Mouse (Mus musculus) spleen, postnatal 4 days (tissue): ENCODE results near the gene Enox2.
"Not testable (repeated sequence)": the region's sequence is repeated elsewhere in the genome, so short reads cannot be mapped to it uniquely, and the experiment has no call there.

Experiments used
- DNase-seq, 2 experiments: peaks; one replicate each; pipeline ENCODE4 v3.0.0; 2022; ENCODE audit warnings: low spot score in 2 of 2

The Enox2 gene

GRCm38 (mm10) chrX:49287700-49288563 lies at the start of gene Enox2:
Gene Enox2 (minus strand): TSS chrX:49288259.
- DNase-seq = peak; percentile 66 to 76

- DNase-seq = peak in 1 of 2 experiments; percentile 11
Measured at GRCm38 (mm10) chrX:49309496-49309895, 21.4 kb upstream of the Enox2 start.

- no peak for DNase-seq
Measured at GRCm38 (mm10) chrX:49306659-49307058, 18.6 kb upstream of the Enox2 start.

DNA sequence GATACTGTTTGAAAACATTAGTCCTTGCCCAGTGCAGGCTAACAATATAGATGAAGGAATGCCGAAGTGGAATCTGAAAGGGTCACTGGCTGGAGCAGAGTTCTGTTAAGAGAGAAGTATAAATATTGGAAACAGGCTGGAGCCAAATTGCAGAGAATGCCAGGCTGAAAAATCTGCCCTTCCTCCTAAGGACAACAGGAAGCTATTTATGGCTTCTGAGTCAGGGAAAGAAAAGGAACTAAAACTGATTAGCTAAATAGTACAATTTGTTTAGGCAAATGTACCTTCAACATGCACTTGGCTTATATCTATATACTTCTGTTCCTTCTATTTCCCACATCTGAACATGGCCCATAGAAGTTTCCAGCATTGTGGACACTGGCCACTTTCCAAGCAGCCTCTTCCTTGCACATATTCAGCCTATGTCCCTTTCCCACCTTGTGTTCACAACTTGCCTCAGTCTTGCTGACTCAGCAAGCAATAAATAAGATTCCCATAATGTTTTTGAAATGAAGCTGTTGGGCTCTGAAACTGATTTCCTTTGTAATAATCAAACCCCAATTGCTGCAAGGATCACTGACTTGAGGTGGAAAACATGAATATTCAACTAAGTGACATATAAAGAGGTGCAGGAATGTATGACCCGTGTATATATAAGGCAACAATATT lies 8.0 kb downstream of the Enox2 start:
- no peak for DNase-seq

DNA sequence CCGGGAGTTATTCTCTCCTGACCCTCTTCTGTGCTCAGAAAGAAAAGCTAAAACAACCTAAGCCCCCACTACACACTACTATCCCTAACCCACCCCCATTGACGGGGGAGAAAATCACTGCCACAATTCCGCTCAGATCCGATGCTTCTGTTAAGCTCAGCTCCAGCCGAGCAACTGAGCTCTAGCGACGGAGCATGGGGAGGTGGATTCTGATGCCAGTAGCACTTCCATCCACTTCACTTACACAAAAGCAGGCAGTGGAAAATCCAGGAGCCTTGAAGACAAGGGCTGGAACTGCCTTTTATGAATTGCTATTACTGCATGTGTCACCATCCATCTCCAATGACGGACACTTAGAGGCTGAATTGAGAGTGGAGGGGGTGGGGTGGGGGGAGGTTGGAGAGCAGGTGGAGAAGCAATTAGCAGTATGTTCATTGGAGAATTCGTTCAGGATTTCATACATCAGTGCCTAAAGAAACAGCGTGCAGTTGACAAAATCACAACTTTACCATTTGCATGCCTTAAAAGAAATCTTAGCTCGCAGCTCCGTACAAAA lies 14.5 kb downstream of the Enox2 start:
- no peak for DNase-seq

GRCm38 (mm10) chrX:49250816-49251215 lies 37.2 kb downstream of the Enox2 start:
- no peak for DNase-seq

GRCm38 (mm10) chrX:49225792-49226426 lies 62.1 kb downstream of the Enox2 start:
- no peak for DNase-seq

- no peak for DNase-seq
Measured at GRCm38 (mm10) chrX:49216422-49216821, 71.6 kb downstream of the Enox2 start.

- no peak for DNase-seq
Measured at GRCm38 (mm10) chrX:49196386-49196785, 91.7 kb downstream of the Enox2 start.

DNA sequence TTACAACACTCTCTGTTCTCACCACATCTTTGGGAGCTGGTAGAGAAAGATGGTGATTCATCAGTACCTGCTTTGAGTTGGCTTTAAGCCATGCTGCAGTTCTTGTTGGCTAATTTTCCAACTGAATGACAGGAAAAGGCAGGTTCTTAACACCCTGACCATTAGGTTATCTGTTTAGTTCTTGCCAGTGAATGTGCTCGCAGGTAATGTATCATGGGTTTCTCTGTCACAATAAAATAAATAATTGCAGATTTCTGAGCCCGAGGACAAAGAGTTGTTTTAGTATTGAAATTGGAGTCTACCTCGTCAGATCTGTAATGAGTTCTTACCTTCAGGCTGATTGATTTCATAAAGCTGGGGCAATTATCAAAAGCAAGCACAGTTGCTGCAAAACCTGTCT lies 106.9 kb downstream of the Enox2 start:
- no peak for DNase-seq

- no peak for DNase-seq
Measured at GRCm38 (mm10) chrX:49178670-49179069, 109.4 kb downstream of the Enox2 start.

- DNase-seq = no peak
Measured at GRCm38 (mm10) chrX:49154280-49154679, 133.8 kb downstream of the Enox2 start.

DNA sequence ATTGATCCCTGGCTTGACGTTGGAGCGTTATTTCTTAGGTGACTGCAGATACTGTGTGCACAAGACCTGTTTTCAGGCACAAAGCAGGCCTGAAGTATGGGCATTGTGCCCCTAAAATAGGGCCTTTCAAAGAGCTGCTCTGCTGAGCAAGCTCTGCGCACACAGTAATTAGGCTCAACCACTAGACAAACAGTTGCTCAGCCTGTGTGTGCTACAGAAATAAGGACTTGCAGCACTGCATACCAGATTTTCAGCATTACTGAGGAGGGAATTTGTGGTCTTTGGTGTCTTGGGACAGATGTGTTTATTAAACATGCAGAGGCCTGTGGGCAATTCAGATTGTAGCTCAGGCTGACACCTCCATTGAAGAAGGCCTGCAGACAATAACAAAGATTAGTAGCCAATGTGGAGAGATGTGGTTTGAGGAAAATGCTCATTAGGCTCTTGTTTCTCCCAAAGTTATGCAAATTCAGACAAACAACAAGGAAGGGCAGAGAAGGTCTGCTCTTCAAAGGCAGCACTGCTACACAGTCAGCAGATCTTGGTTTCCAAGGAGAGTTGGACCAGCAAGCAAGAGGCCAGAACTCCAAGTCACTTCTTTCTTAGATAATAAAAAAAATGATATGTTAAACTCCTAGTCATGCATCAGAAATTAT lies 163.2 kb downstream of the Enox2 start:
- no peak for DNase-seq

DNA sequence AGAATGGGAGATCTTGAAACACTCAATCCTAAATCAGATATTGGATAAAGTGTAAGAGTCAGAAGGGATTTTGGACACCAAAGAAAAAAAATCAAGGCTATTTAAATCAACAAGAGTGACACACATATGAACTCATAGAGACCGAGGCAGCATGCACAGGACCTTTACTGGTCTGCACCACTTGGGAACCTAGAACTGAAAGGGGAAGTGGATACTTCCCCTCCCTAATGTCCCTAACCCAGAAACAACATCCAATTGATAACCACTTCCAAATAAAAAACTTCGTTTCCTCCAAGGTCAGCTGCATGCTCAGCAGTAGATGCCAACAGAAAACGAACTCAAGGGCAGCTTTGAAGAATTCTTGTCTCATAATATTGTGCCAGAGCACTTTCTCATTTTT lies 171.6 kb downstream of the Enox2 start:
- no peak for DNase-seq

DNA sequence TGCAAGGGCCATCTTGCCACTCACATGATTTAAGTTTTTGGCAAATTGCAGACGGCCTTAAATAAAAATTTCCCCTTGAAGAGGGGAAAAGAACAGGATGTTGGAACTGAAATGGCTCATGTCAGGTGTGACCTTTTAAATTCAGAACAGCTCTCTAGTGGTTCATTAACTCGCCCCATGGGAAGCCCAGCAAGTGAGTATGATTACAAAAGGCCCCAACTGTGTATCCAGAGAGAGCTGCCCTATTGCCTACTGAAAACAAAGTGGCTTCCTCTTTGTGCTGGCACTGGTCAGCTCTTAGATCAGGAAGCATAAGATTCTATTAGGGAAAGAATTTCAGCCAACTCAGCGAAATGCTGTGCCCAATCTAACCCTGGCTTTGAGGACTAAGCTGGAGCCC lies 175.6 kb downstream of the Enox2 start:
- no peak for DNase-seq

DNA sequence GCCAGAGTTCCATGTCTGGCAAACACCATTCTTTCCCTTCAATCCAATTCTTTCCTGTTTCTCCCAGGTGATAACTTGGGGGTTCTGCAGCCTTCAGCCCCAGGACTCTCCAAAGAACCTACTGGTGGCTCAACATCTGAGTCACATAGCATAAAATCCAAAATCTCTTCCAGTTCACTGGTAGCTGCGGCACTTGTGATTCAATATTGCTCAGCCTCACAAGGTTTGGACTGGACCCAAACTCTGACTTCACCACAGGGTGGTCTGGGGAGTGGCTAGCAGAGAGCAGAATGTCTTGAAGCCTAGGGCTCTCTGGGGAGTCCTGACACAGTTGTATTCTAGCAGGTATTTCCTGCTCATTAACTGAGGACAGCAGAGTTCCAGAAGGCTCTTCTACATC lies 187.5 kb downstream of the Enox2 start:
- not testable (repeated sequence) for DNase-seq

GRCm38 (mm10) chrX:49096249-49096648 lies 191.8 kb downstream of the Enox2 start:
- DNase-seq = no peak

GRCm38 (mm10) chrX:49075055-49075454 lies 213.0 kb downstream of the Enox2 start:
- DNase-seq = no peak

DNA sequence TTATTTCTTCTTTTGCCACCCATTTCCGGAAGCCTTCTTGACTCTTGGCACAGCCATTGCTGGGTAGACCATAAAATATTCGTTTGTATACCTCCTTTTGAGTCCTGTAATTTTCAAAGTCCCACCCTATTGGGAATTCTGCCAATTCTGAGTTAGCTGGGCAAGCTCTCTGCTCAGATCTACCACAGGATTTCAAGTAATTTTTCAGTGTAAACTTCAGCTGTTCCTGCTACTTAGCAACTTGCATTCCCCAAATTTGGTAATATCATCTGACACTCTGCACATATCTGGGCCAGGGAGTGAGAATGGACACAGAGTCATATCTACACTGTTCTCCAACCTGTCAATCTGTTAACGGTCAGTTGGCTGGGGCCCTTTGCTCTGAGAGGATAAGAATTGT lies 214.5 kb downstream of the Enox2 start:
- no peak for DNase-seq

DNA sequence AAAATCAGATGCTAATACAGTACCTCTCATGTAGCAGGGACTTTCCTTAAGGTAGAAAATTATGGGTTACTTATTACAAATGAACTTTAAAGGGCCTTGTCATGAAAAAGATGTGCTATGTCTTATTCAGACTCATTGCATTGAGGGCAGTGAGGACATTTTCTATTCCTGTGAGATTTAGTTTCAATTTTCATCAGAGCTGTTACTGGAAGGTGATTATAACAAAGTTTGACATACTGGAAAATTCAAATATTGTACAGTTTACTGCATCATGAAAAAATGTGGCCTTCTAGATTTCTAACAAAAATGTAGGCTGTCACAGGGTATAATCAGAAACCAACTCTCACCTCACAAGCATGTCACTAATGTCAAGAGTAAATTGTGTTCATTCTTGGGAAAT lies 242.9 kb downstream of the Enox2 start:
- DNase-seq = no peak

GRCm38 (mm10) chrX:49009746-49010145 lies 278.3 kb downstream of the Enox2 start:
- no peak for DNase-seq

GRCm38 (mm10) chrX:49005655-49006054 lies 282.4 kb downstream of the Enox2 start:
- DNase-seq = no peak
